Mouse (Mus musculus): ENCODE results near the gene Fah. TPM values are rescaled to one million over a fixed set of nuclear protein-coding genes. Genes with fewer than 3 reads are reported as not detected.

The Fah gene
- 0.50 and 2.0 TPM in 2 replicates for total RNA-seq (2017)

DNA sequence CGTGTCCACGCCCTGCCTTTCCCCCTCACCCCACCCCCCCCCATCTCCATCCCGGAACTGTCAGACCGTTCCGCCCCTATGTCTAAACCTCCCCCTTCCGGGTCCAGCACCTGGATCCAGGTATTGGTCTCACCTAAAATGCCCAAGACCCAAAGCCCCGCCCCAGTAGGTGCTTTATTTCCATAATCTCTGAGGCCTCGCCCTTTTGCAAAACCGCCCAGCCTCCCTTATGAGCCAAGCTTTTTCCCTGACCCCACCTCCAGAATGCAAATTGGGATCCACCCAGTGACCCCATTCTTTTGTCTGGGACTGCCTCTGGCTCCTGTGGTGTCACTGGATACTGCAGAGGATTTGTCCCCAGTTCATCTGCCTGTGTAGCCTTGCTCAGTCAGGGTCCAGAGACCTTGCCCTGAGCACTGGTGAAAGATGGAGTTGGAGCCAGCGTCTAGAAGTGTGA lies at the start of gene Fah:
Fah (minus strand) TSS at position 430 of the 457 bp plus-strand sequence.
- peak; percentile 23; the same call in 1 of the 2 replicates for ATAC-seq (replicated peaks; ENCODE audit: low read depth, poor library complexity, severe bottlenecking)

DNA sequence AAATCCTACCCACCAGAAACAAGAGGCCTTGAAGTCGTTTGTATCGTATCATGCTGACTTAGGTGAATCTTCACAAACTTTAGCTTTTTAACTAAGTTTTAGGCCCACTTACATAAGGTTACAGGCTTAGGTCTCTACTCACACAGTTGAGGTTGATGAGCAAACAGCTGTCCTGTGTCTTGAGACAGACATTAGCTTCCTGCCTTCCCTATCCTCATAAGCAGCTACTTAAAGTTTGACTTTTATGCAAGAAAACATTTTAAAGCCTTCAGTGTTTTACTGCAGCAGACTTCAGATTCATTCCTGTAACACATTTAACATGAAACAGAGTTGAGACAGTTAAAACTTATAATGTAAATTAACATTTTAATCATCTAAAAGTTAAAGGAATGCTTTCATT lies 46.2 kb upstream of the Fah start:
- no peak for ATAC-seq (replicated peaks; ENCODE audit: low read depth, poor library complexity, severe bottlenecking)

DNA sequence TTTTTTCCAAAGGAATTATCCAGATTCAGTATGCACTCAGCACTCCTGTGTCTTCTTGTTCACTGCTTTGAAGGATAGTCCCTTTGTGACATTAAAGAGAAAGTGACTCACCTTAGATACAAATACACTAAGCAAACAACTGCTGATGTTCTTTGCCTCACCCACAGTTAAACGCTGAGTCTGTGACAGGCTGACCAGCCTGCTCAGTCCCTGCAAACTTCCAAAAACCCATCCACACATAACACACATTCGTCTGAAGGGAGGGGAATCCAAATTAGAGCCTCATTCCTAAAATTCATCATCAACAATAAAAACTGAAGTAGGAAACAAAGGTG lies 45.4 kb upstream of the Fah start:
- ATAC-seq (replicated peaks; ENCODE audit: low read depth, poor library complexity, severe bottlenecking), result no peak

GRCm38 (mm10) chr7:84651303-84651986 lies 44.9 kb upstream of the Fah start:
- peak; percentile 91 for ATAC-seq (replicated peaks; ENCODE audit: low read depth, poor library complexity, severe bottlenecking)

DNA sequence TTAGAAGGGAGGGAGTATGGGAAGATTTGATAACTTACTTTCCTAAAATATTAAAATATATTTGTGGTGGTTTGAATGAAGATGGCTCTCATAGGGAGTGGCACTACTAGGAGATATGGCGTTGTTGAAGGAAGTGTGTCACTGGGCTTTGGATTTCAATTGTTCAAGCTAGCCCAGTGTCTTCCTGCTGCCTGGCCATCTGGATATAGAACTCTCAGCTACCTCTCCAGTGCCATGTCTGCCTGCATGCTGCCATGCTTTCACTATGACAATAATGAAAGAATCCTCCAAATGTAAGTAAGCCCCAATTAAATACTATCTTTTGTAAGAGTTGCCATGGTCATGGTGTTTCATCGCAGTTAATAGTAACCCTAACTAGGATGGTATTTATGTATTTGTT lies 42.5 kb upstream of the Fah start:
- no peak for ATAC-seq (replicated peaks; ENCODE audit: low read depth, poor library complexity, severe bottlenecking)

- ATAC-seq (replicated peaks; ENCODE audit: low read depth, poor library complexity, severe bottlenecking), result no peak
Observed at GRCm38 (mm10) chr7:84646256-84646655, 39.7 kb upstream of the Fah start.

DNA sequence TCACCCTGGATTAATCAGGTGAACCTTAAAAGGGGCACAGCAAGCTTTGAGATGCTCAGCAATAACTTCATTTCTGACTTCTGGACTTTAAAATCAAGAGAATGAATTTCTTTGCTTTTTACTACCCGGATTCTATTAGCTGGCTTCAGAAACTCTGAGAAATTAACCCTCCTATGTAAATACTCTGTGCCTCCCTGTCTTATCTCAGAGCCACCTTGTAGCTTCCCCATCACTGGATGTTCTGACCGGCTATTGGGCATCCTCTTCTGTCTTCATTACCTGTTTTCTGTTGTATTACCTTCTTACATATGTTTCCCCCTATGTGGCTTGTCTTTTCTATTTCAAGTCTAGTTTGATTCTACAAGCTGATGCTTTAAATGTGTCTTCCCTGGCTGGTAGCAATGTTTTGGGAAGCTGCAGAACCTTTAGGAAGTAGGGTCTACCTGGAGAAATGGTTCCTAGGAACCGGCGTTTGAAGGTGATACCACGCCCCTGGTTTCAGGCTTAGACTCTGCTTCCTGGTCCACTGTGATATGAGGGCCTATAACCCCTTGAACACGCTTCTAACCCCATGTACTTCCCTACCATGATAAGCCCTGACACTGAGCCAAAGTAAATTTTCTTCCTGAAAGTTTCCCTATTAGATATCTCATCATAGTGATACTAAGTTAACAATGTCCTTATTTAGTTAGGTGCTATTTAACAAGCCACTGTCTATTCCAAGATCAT lies 36.9 kb upstream of the Fah start:
- ATAC-seq (replicated peaks; ENCODE audit: low read depth, poor library complexity, severe bottlenecking), result no peak

GRCm38 (mm10) chr7:84642159-84642928 lies 35.8 kb upstream of the Fah start:
- no peak for ATAC-seq (replicated peaks; ENCODE audit: low read depth, poor library complexity, severe bottlenecking)

DNA sequence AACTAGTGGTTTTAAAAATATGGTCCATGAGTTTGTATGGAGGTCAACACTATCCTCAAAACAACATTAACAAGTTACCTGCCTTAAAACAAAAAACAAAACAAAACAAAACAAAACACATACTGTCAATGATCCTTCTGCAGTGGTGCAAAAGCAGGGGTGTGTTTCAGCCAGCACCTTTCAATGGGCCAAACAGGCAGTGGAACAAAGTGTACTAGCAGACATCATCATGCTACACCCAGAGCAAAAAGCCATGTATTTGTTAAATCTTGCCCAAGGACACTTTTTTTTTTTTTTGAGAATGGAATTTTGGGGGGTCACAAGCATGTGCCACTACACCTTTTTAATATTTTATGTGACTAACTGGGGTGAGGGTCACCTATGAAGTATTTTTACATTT lies 30.4 kb upstream of the Fah start:
- ATAC-seq (replicated peaks; ENCODE audit: low read depth, poor library complexity, severe bottlenecking), result no peak

- ATAC-seq (replicated peaks; ENCODE audit: low read depth, poor library complexity, severe bottlenecking), result no peak
Observed at GRCm38 (mm10) chr7:84631878-84632277, 25.4 kb upstream of the Fah start.

GRCm38 (mm10) chr7:84623718-84624117 lies 17.2 kb upstream of the Fah start:
- no peak for ATAC-seq (replicated peaks; ENCODE audit: low read depth, poor library complexity, severe bottlenecking)

GRCm38 (mm10) chr7:84620956-84621355 lies 14.4 kb upstream of the Fah start:
- ATAC-seq (replicated peaks; ENCODE audit: low read depth, poor library complexity, severe bottlenecking), result no peak

- ATAC-seq (replicated peaks; ENCODE audit: low read depth, poor library complexity, severe bottlenecking), result no peak
Observed at GRCm38 (mm10) chr7:84618951-84619350, 12.4 kb upstream of the Fah start.

- ATAC-seq (replicated peaks; ENCODE audit: low read depth, poor library complexity, severe bottlenecking), result peak; percentile 73
Observed at GRCm38 (mm10) chr7:84612445-84612844, 5.9 kb upstream of the Fah start.

- peak; percentile 65 for ATAC-seq (replicated peaks; ENCODE audit: low read depth, poor library complexity, severe bottlenecking)
Observed at GRCm38 (mm10) chr7:84611609-84612008, 5.1 kb upstream of the Fah start.

DNA sequence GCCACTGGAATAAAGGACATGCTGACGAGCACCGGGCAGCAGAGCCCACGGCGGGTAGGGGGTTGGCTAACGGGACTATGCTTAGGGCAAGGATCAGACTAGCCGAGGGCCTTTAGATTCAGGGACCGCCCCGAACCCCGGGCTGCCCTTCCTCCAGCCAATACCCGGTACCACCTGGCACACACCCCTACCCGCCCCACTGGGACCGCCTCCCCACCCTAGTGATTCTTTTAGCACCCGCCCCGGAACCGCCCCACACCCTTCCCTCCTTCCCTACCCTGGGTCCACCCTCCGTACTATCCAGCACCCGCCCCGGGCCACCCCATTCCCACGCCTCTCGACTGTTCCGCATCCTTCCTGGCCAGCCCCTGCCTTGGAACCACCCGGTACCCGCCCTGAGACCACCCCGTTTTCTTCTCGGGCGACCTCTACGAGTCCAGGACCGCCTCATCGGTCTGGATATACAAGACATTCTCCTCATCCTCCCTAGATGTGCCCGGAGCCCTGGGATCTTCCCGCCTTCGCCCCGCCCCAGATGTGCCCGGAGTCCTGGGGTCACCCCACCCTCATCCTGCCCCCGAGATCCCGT lies 724 bp downstream of the Fah start:
- peak; percentile 79 for ATAC-seq (replicated peaks; ENCODE audit: low read depth, poor library complexity, severe bottlenecking)

DNA sequence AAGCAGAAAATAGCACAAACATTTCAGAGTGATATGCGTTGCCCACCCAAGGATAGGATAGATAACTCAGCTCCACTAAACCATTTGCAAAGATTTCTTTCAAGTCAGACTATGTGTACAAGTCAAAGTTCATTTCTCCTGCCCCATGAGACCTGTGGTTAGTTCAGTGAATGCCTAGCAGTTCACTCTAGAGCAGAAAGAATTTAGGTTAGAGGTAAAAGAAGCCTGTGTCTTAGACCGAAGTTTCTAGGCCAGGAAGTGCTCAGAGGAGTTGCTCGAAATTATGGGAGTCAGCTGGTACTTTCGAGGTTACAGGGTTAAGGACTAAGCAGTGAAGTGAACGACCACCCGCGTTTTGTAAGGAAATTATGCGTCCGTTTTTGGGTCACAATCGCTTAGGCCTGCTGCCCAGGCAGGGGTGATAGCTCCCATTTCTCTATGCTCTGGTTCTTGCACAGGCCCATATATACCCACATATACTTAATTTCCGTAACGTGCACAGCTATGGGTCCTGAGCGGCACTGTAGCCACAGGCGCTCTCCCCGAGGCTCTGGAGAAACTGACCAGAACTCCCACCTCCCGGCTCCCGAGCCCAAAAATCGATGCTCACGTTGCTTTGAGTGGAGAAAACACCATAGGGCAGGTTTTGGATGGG lies 1.4 kb downstream of the Fah start:
- ATAC-seq (replicated peaks; ENCODE audit: low read depth, poor library complexity, severe bottlenecking), result peak; percentile 12; the same call in 1 of the 2 replicates

GRCm38 (mm10) chr7:84604501-84604900 lies 2.0 kb downstream of the Fah start:
- ATAC-seq (replicated peaks; ENCODE audit: low read depth, poor library complexity, severe bottlenecking), result 0 out of 2 replicates have a peak, but pooled peaks have one; percentile 13

- no peak for ATAC-seq (replicated peaks; ENCODE audit: low read depth, poor library complexity, severe bottlenecking)
Observed at GRCm38 (mm10) chr7:84601331-84601730, 5.2 kb downstream of the Fah start.

DNA sequence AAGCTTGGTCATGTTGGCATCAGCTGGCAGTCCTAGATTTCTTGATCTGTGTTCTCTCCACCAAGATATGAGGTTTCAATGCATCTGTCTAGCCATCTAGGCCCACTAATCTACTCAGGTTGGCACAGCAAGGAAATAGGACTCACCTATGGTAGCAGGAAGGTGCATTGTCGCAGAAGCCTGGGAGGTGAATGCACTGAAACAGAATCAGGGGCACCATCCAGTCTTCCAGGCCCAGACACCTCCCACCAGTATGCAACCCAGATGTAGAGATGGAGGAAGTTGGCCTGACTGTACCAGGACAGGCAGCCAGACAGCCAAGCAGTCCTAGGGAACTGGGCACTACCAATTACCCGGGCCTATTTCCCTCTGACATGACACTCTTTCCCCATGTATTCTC lies 5.9 kb downstream of the Fah start:
- ATAC-seq (replicated peaks; ENCODE audit: low read depth, poor library complexity, severe bottlenecking), result no peak

Data from common myeloid progenitor, adult 5-6 weeks (primary cell).